Mouse (Mus musculus) spleen, postnatal 36 days (tissue): ENCODE measurements at regions not wholly inside any gene's neighbourhood (a gene's known extent, or its start where the extent isn't known, plus 50 kb on each side); places are given as distances from the start of the nearest gene placed in this dataset.
"Not testable (repeated sequence)": the region's sequence is repeated elsewhere in the genome, so short reads cannot be mapped to it uniquely, and the experiment has no call there.

Experiments used
- DNase-seq, 2 experiments: peaks; one replicate each; pipeline ENCODE4 v3.0.0; 2022; ENCODE audit warnings: low spot score in 2 of 2, mixed read lengths in 1 of 2

DNA sequence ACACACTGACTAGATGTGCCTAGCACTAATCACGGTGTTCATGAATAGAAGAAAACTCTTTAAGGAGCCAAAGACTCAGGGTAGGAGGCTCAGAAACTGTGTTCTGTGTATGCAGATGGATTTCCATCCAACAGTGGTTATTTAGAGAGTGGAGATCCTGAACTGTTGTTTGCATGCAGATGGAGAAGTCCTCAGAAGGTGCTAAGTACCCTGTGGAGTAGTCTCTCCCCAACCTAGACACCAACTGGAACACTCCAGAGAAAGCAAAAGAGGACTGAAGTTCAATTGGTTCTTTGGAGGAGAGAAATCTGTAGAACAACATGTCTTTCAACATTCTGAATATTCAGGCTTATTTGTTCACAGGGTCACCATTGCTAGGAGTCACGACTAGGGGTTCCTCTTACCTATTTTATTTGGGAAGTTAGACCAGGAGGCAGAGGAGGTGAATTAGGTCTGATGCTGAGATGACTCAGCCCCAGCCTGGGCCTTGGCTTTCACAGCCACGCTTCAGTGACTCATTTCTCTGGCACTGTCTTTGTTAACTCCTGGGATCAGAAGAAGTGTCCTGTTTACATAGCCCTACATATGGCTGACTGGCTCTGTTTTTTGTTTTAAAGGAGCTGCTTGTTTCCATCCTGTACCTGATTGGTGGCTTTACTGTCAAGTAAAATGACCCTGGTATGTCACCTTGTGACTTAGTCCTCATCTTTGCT, 742.0 kb downstream of the Kcna4 start:
- DNase-seq = no peak

DNA sequence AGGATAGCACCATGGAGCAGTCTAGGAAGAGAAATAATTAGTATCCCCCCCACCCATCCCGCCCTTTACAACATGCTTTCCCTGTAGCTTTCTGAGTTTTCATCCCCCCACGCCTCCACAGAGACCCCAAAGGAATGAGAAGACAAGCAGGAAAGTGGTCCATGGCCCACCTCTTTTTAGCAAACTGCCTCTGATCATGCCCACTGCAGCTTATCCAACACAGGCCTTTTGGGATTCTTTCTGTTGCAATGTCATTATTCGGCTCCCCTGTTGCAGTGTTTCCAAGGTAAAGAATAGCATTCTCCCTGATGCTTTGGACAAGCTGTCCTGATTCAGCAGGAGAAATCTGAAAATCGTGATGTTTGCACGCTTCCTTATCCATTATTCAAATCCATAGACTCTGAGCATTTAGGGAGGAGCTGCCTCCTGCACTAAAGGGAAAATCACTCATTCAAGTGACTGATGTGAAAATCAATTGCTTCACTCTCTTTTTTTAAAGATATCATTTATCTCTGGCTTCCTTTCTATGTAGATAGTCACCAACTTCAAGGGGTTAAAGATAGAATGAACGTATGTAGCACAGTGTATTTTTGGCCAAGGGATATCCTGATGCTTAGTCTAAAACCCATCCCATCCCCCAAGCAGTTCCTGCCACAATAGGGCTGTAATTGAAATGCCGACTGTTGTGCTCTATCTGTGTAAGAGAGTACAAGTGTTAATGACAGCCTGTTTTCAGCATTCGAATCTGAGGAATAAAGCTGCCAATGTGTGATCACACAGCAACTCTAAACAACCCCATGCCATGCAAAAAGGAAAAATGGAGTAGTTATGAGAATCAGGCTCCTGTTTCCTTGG, 743.1 kb downstream of the Kcna4 start:
- DNase-seq = no peak

DNA sequence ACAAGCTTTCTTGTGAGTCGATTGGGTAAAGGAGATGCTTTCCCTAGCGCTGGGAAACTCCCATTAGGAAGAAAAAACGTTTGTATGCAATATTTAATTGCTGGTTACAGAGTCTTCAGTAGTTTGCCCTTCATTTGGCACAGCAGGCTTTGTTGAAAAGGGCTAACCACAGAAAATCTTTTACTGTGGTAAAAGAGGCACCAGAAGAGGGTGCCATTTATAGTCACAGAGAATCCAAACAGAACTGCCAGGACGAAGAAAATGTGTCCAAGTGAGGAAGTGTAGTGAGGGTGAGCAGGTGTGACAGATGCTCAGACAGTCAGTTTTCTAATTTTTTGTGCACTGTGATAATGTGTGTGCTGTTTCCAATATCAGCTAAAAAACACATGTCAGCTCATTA, 744.4 kb downstream of the Kcna4 start:
- DNase-seq = no peak

DNA sequence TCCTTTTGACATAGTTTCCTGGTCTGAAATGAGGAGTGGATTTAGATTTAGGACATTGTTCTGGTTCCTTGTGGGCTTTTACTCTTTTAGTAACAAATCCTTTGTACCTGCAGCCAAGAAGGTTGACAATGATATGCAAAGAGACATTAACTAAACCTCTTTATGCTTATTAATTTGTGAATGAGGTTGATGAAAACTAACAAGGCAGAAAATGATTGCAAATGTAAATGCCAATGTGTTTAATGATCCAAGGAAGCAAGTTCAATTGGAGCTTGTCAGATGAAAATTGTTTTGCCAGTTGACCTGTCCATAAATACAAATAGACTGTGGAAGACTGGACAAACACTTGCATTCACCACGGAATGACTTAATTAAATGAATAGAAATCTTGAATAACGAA, 751.6 kb downstream of the Kcna4 start:
- DNase-seq = no peak

DNA sequence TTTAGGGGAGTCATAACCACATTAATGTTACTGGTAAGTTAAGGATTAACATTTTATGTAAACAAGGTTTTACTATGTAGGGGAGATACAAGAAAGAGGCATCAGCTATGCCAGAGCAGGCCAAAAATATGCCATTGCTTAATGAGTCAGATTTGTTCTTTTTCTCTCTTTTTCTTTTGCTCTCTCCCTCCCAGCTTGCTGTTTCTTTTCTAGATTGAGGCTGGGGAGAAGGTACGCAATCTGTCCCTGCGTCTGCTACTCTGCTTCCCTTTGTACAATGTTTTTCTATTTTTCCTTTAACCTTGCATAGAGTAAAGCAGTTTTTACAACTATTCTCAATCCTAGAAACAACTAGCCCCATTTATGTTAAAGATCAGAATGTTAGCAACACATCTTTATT, 754.4 kb downstream of the Kcna4 start:
- no peak for DNase-seq

GRCm38 (mm10) chr2:108045997-108046396, 755.6 kb downstream of the Kcna4 start:
- DNase-seq = no peak

- DNase-seq = not testable (repeated sequence)
Observed at GRCm38 (mm10) chr2:108062751-108063150, 772.3 kb downstream of the Kcna4 start.

- no peak for DNase-seq
Observed at GRCm38 (mm10) chr2:108083911-108084310, 793.5 kb downstream of the Kcna4 start.

GRCm38 (mm10) chr2:108090266-108090665, 799.8 kb downstream of the Kcna4 start:
- no peak for DNase-seq

- DNase-seq = no peak
Observed at GRCm38 (mm10) chr2:108097026-108097425, 806.6 kb downstream of the Kcna4 start.

GRCm38 (mm10) chr2:108110140-108110539, 819.7 kb downstream of the Kcna4 start:
- no peak for DNase-seq

DNA sequence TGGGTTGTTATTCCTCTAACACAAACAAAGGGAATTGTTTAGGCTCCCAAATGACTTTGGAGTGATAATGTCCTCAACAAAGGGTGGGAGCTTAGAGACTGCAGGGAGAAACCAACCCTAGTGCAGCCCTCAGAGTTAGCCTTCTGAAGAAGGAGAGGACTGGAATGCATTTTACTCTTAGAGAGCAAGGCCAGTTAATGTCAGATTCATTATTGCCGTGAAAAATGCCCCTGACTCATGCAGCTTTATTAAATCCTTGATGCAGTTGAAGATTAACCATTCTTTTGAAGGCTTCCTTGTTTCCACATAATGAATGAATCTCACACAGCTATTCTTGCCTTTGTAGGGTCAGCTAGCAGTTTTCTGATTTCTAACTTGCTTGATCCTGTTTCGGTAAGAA, 855.3 kb downstream of the Kcna4 start:
- DNase-seq = no peak

DNA sequence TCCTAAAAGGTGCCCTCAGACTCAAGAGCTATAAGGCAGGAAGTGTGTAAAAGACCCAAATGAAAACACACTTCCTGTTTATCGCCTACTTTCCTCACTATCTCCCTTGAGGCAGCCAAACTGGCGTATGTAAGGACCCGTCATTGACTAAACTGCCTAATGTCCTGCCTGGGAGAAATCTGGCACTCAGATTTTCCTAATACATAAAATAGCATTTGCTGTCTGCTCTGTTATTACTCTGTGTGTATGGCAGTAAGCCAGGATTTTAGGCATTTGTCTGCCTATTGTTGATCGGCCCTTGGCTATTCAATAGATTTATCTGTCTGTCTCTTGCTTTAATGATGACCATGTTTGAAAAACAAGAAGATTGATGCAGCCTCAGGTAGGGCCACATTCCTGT, 857.8 kb downstream of the Kcna4 start:
- no peak for DNase-seq

DNA sequence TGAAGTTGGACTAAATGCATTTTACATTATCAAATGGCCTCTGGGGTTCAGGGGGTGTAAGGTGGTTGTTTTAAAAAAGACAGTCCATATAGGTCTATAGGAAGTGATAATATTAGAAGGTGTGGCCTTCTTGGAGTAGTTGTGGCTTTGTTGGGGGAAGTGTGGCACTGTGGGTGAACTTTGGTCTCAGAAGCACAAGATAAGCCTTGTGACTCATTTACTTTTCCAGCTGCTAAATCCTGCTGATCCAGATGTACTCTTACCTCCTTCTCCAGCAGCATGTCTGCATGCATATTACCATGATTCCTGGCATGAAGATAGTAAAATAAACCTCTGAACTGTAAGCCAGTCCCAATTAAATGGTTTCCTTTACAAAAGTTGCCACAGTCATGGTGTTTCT, 865.8 kb downstream of the Kcna4 start:
- DNase-seq = no peak

DNA sequence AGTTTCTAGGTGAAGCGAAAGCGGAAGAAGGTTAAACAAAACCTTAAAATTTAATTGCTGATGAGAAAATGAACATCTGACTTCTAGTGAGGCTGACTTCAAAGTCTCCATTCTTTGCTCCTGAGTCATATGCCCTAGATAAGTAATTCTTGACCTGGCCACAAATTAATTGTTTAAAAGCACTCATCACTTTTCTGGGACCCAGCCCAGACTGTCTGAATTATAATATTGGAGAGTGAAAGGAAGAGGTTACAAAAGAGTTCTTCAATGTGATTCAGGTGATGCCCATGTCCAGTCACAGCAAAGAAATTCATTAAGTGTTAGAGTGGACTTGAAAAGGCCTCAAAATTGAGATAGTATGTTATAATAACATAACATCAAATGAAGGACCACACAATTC, 867.3 kb downstream of the Kcna4 start:
- DNase-seq = no peak

DNA sequence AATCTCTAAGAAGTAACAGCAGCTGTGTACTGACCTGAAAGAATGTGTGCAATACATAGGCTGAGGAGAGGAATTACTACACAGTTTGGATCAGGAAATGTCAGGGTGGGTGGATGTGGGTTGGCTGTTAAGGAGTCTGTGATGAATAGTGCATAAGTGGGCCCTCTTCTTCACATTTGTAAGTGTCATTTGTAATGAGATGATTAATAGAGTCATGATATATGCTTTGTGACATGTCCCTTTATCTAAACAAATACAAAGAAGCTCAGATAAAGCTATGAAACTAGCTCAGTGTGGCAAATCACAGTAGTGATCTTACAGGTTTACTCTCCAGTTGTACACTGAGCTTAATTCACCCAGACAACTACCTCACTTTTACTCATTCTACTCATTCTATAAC, 867.9 kb downstream of the Kcna4 start:
- no peak for DNase-seq

GRCm38 (mm10) chr2:108160865-108161264, 870.4 kb downstream of the Kcna4 start:
- DNase-seq = no peak

DNA sequence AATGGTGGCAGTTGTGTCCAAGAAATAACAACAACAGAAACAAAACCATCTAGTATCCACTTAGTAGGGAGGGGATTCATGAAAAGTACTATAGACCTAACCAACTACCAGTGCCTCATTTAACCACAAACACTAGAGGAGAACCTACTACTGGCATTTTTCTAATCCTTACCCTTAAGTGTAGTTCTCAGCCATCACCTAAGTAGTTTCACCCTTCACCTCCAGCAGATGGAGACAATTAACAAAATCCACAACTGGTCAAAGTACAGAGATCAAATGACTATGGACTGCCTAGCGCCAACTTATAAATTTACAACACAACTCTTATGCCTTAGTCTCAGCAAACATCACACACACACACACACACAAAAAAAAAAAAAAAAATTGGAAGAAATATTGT, 874.6 kb downstream of the Kcna4 start:
- no peak for DNase-seq
